Mouse (Mus musculus): ENCODE results near the gene Bcap29. TPM values are rescaled to one million over a fixed set of nuclear protein-coding genes. Genes with fewer than 3 reads are reported as not detected.
"Not testable (repeated sequence)": the region's sequence is repeated elsewhere in the genome, so short reads cannot be mapped to it uniquely, and the experiment has no call there.

The Bcap29 gene
- polyA plus RNA-seq, 1 experiment, result 7.1 TPM

DNA sequence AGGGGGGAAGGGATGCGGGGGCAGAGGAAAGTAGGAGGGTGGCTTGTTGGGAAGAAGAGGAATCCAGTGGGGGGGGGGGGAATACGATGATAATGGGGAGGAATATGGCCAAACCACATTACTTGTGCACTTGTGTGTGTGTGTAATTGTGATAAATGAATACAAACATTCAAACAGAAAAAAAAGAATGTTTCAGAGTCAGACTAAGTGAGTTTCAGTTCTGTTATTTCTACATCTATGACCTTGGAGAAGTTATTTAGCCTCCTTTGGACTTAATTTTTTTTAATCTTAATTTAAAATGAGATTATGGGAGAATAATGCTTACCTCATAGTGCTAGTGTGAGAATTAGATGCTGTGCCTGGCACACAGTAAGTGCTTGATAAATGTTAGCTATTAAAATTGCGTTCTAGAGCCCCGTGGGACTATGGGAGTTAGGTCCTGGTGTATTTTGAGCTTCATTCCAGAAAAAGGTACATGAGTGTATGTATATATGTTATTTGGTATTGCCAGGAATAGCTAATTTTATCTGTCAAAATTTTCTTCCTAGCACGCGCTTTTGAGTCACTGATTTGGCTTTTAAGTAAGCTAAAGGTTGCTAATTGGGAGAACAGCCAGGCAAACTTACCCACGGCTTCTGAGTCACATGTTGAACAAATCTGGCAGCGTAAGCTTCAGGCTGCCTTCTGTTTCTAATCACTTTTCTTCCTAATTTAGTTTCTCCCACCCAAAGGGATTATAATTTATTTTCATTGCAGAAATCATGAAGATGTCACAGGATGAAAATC, 55.6 kb downstream of the Bcap29 start:
- H3K36me3 ChIP-seq (ENCODE audit: control insufficient read depth, insufficient read depth), result no peaks in the 10 kb centered on the region
- H3K27me3 ChIP-seq (ENCODE audit: control insufficient read depth, insufficient read depth, insufficient read length), result no peaks in the 10 kb centered on the region
- TF ChIP-seq MYOD1 (IDR thresholded peaks at IDR 0.05; ENCODE audit: control insufficient read depth, insufficient read length, low read depth) (no peak), FOSL1 (IDR thresholded peaks at IDR 0.05; ENCODE audit: insufficient read depth, low read length, poor library complexity, severe bottlenecking) (no peak), MYOG (IDR thresholded peaks at IDR 0.05; ENCODE audit: control insufficient read depth, extremely low read depth, insufficient read length) (no peak), MAX (IDR thresholded peaks at IDR 0.05) (no peak), USF1 (IDR thresholded peaks at IDR 0.05; ENCODE audit: low read depth) (peak; percentile 19), CEBPB (IDR thresholded peaks at IDR 0.05; ENCODE audit: low read depth) (no peak)
- H3K4me3 ChIP-seq (ENCODE audit: insufficient read depth, poor library complexity, severe bottlenecking), result no peak overlapping the region
- H3K79me3 ChIP-seq (ENCODE audit: low read depth), result no peaks in the 10 kb centered on the region
- H3ac ChIP-seq (ENCODE audit: control insufficient read depth, insufficient read length, low read depth), result no peak overlapping the region
- H3K79me2 ChIP-seq (ENCODE audit: control insufficient read depth, insufficient read depth), result no peaks in the 10 kb centered on the region

DNA sequence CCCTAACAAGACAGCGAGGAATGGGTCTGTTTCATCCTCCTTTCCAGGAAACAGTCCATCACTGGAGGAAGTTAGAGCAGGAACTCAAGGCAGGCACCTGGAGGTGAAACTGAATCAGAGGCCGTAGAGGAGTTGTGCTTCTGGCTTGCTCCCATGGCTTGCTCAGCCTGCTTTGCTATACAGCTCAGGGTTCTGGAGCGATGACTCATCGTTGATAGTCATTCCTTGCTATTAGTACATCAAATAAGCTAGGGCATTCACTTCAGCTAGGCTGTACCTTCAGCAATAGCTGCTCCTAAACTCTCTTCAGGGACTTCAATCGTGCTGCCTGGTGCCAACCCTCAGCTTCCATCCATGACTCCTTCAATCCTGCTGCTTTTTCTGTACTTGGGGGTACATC, 60.0 kb downstream of the Bcap29 start:
- TF ChIP-seq FOSL1 (IDR thresholded peaks at IDR 0.05; ENCODE audit: insufficient read depth, low read length, poor library complexity, severe bottlenecking) (no peak), MAX (IDR thresholded peaks at IDR 0.05) (no peak), MYOG (IDR thresholded peaks at IDR 0.05; ENCODE audit: control insufficient read depth, extremely low read depth, insufficient read length) (no peak), USF1 (IDR thresholded peaks at IDR 0.05; ENCODE audit: low read depth) (no peak), MYOD1 (IDR thresholded peaks at IDR 0.05; ENCODE audit: control insufficient read depth, insufficient read length, low read depth) (no peak), CEBPB (IDR thresholded peaks at IDR 0.05; ENCODE audit: low read depth) (no peak), CTCF (IDR thresholded peaks at IDR 0.05; ENCODE audit: control insufficient read depth, insufficient read depth, insufficient read length) (no peak)
- no peaks in the 10 kb centered on the region for H3K79me3 ChIP-seq (ENCODE audit: low read depth)

DNA sequence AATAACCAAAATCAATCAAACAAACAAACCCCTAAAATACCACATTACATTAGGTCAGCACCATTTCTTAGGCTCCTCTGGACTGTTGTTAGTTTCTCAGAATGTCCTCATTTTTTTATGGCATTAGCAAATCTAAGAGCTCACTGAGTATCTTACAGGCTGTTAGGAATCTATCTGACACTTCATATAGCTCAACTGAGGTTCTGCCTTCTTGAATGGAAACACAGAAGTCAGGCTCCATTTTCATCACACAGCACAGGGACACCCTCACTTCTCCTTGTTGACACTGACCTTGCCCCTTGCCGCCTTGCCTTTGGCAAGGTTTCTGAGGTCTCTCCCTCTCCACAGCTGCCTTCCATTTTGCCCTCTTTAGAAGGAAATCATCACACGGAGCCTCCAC, 64.7 kb downstream of the Bcap29 start:
- Histone ChIP-seq H3K36me3 (ENCODE audit: control insufficient read depth, insufficient read depth) (no peaks in the 10 kb centered on the region), H3K27me3 (ENCODE audit: control insufficient read depth, insufficient read depth, insufficient read length) (no peaks in the 10 kb centered on the region), H3K79me2 (ENCODE audit: control insufficient read depth, insufficient read depth) (no peaks in the 10 kb centered on the region), H3ac (ENCODE audit: control insufficient read depth, insufficient read length, low read depth) (no peak overlapping the region), H3K4me3 (ENCODE audit: insufficient read depth, poor library complexity, severe bottlenecking) (no peak overlapping the region), H3K79me3 (ENCODE audit: low read depth) (no peaks in the 10 kb centered on the region)
- TF ChIP-seq CTCF (IDR thresholded peaks at IDR 0.05; ENCODE audit: control insufficient read depth, insufficient read depth, insufficient read length), result no peak
- TF ChIP-seq CEBPB (IDR thresholded peaks at IDR 0.05; ENCODE audit: low read depth), result no peak
- TF ChIP-seq MYOD1 (IDR thresholded peaks at IDR 0.05; ENCODE audit: control insufficient read depth, insufficient read length, low read depth), result no peak
- no peak for TF ChIP-seq USF1 (IDR thresholded peaks at IDR 0.05; ENCODE audit: low read depth)
- no peak for TF ChIP-seq MAX (IDR thresholded peaks at IDR 0.05)
- TF ChIP-seq FOSL1 (IDR thresholded peaks at IDR 0.05; ENCODE audit: insufficient read depth, low read length, poor library complexity, severe bottlenecking), result no peak
- no peak for TF ChIP-seq MYOG (IDR thresholded peaks at IDR 0.05; ENCODE audit: control insufficient read depth, extremely low read depth, insufficient read length)

More for the DNA sequence above, 60.0 kb downstream of the Bcap29 start:
- H3K36me3 ChIP-seq (ENCODE audit: control insufficient read depth, insufficient read depth), result no peaks in the 10 kb centered on the region
- no peak overlapping the region for H3ac ChIP-seq (ENCODE audit: control insufficient read depth, insufficient read length, low read depth)
- H3K79me2 ChIP-seq (ENCODE audit: control insufficient read depth, insufficient read depth), result no peaks in the 10 kb centered on the region
- H3K4me3 ChIP-seq (ENCODE audit: insufficient read depth, poor library complexity, severe bottlenecking), result no peak overlapping the region
- no peaks in the 10 kb centered on the region for H3K27me3 ChIP-seq (ENCODE audit: control insufficient read depth, insufficient read depth, insufficient read length)

DNA sequence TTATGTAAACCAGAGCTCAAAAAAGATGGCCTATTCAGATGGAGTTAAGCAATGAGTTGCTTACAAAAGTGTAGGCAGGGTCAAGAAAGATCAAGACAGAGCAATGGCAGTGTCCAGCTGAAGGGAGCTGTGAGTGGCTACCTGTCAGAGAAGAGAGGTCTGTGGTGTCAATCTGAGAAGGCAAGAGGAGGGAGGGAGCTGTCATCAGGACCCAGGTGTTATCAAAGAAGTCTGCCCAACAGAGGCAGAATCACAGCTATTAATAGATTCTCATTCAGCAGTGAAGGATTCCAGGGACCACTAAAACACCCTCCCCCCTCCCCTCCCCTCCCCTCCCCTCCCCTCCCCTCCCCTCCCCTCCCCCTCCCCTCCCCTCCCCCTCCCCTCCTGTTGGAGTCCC, 65.8 kb downstream of the Bcap29 start:
- TF ChIP-seq CEBPB (IDR thresholded peaks at IDR 0.05; ENCODE audit: low read depth), result no peak
- no peak for TF ChIP-seq MAX (IDR thresholded peaks at IDR 0.05)
- TF ChIP-seq FOSL1 (IDR thresholded peaks at IDR 0.05; ENCODE audit: insufficient read depth, low read length, poor library complexity, severe bottlenecking), result no peak
- no peaks in the 10 kb centered on the region for H3K27me3 ChIP-seq (ENCODE audit: control insufficient read depth, insufficient read depth, insufficient read length)
- H3K36me3 ChIP-seq (ENCODE audit: control insufficient read depth, insufficient read depth), result no peaks in the 10 kb centered on the region
- H3K79me2 ChIP-seq (ENCODE audit: control insufficient read depth, insufficient read depth), result no peaks in the 10 kb centered on the region
- H3ac ChIP-seq (ENCODE audit: control insufficient read depth, insufficient read length, low read depth), result no peak overlapping the region
- H3K79me3 ChIP-seq (ENCODE audit: low read depth), result no peaks in the 10 kb centered on the region
- no peak overlapping the region for H3K4me3 ChIP-seq (ENCODE audit: insufficient read depth, poor library complexity, severe bottlenecking)

DNA sequence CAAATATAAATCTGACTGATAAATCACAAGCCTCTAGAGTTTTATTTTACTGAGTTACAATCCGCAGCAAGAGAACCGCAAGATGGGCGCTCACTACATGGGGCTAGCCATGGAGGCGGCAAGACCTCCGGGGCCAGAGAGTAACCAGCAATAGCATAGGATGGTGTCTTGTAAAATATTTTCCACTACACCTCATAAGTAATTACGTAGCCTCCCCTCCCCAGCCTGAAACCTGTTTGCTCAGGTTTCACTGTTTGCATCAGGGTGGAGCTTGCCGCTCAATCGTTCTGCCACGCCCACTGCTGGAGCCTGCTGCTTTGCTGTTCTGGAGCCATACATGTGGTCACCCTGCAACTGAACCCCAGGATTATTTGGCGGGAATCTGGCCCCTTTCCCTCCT, 66.9 kb downstream of the Bcap29 start:
- not testable (repeated sequence) for H3K27me3 ChIP-seq (ENCODE audit: control insufficient read depth, insufficient read depth, insufficient read length); H3K79me3 ChIP-seq (ENCODE audit: low read depth); H3K36me3 ChIP-seq (ENCODE audit: control insufficient read depth, insufficient read depth); H3K79me2 ChIP-seq (ENCODE audit: control insufficient read depth, insufficient read depth); H3ac ChIP-seq (ENCODE audit: control insufficient read depth, insufficient read length, low read depth); H3K4me3 ChIP-seq (ENCODE audit: insufficient read depth, poor library complexity, severe bottlenecking)

DNA sequence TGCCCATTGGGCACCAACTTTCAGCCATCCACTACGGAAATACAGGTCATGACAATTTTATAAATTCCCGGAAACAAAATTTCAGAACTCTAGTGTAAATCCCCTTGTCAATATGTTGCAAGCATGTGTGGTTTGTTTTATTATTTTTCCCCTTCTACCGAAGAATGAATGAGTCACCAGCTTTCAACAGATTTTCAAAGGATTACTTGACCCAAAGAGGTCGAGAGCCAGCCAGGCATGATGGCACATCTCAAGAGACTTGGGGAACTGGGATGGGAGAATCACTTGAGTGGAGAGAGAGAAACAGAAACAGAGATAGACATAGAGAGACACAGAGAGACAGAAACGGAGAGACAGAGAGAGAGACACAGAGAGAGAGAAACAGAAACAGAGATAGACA, 73.7 kb downstream of the Bcap29 start:
- H3K79me2 ChIP-seq (ENCODE audit: control insufficient read depth, insufficient read depth), result no peaks in the 10 kb centered on the region
- no peak overlapping the region for H3K4me3 ChIP-seq (ENCODE audit: insufficient read depth, poor library complexity, severe bottlenecking)
- no peaks in the 10 kb centered on the region for H3K79me3 ChIP-seq (ENCODE audit: low read depth)
- H3K27me3 ChIP-seq (ENCODE audit: control insufficient read depth, insufficient read depth, insufficient read length), result peaks cover 22% of the 10 kb centered on the region
- no peak overlapping the region for H3ac ChIP-seq (ENCODE audit: control insufficient read depth, insufficient read length, low read depth)
- H3K36me3 ChIP-seq (ENCODE audit: control insufficient read depth, insufficient read depth), result no peaks in the 10 kb centered on the region
- TF ChIP-seq CTCF (IDR thresholded peaks at IDR 0.05; ENCODE audit: control insufficient read depth, insufficient read depth, insufficient read length) (no peak), FOSL1 (IDR thresholded peaks at IDR 0.05; ENCODE audit: insufficient read depth, low read length, poor library complexity, severe bottlenecking) (no peak)

All from C2C12 (cell line).